Mouse (Mus musculus): ENCODE results near the gene Gm20737. TPM values are rescaled to one million over a fixed set of nuclear protein-coding genes. Genes with fewer than 3 reads are reported as not detected.
"Not testable (repeated sequence)": the region's sequence is repeated elsewhere in the genome, so short reads cannot be mapped to it uniquely, and the experiment has no call there.

The Gm20737 gene
- not detected for total RNA-seq (2021)
- long read RNA-seq, experiment 1: 0 reads
- long read RNA-seq, experiment 2: 0 reads

- intact Hi-C loops (cut with DNase I); DNase-seq: not testable (repeated sequence)
These were observed at the start of gene Gm20737 for GRCm38 (mm10) chrY:10535942-10536341. TSS of gene Gm20737 (minus strand) at chrY:10536042.

- intact Hi-C loops (cut with DNase I): not testable (repeated sequence)
These were observed 17.3 kb upstream of the Gm20737 start, which contains the start of gene Gm21775 for GRCm38 (mm10) chrY:10553153-10553552. TSS of gene Gm21775 (plus strand) at chrY:10553453.

More at GRCm38 (mm10) chrY:10553153-10553552, 17.3 kb upstream of the Gm20737 start, which contains the start of gene Gm21775:
- DNase-seq: not testable (repeated sequence)

Other genes with a start within 250 kb of the Gm20737 start
- gene Gm20834, start 211.5 kb downstream of the Gm20737 start, total RNA-seq (2021): not detected
- gene Gm28510, start 123.3 kb downstream of the Gm20737 start, total RNA-seq (2021): not detected
- gene Gm21775, start 17.4 kb upstream of the Gm20737 start, total RNA-seq (2021): not detected
- not detected for gene Gm21900, start 80.3 kb upstream of the Gm20737 start, total RNA-seq (2021)
- not detected for gene Gm20777, start 216.4 kb upstream of the Gm20737 start, total RNA-seq (2021)

Measured in heart, postnatal 14 days (tissue).